16 mouse cellular contexts compared by ENCODE assay signal in genomic region chr13:89812169-89812568, GRCm38 (mm10).
"Had no signal": no experiment of that assay in that cellular context is flagged by ENCODE, and none has a peak within 500 bp of the region (broad histone marks: within the 10 kb centered on the region; RNA-seq: fewer than 3 reads in every experiment).

No protein-coding gene starts in this region.

- H3K9me3 ChIP-seq: midbrain, embryonic 13.5 days; midbrain, embryonic 15.5 days; neural tube, embryonic 12.5 days; stomach, embryonic 15.5 days had no signal

- H3K4me3 ChIP-seq: megakaryocyte, embryonic 14.5 days; midbrain, embryonic 13.5 days; midbrain, embryonic 15.5 days; neural tube, embryonic 12.5 days; stomach, embryonic 15.5 days had no signal

- H3K27me3 ChIP-seq: megakaryocyte, embryonic 14.5 days; midbrain, embryonic 13.5 days; midbrain, embryonic 15.5 days; neural tube, embryonic 12.5 days; stomach, embryonic 15.5 days had no signal

- ATAC-seq: midbrain, embryonic 13.5 days; midbrain, embryonic 15.5 days had no signal

- H3K36me3 ChIP-seq: midbrain, embryonic 13.5 days; midbrain, embryonic 15.5 days; neural tube, embryonic 12.5 days; stomach, embryonic 15.5 days had no signal

- H3K4me1 ChIP-seq: megakaryocyte, embryonic 14.5 days; midbrain, embryonic 13.5 days; midbrain, embryonic 15.5 days; neural tube, embryonic 12.5 days; stomach, embryonic 15.5 days had no signal

- DNase-seq: lung, adult 18-20 months; lung, embryonic 14.5 days; lung, postnatal 10 days; lung, postnatal 4 days; retina, postnatal 1 day; right cerebral cortex, adult 18-20 months; thymus, adult 2 months; thymus, postnatal 25 days; thymus, postnatal 4 days had no signal

- H3K9ac ChIP-seq: lung, embryonic 14.5 days; midbrain, embryonic 13.5 days; midbrain, embryonic 15.5 days; neural tube, embryonic 12.5 days; stomach, embryonic 15.5 days had no signal

- H3K27ac ChIP-seq: midbrain, embryonic 13.5 days; midbrain, embryonic 15.5 days; neural tube, embryonic 12.5 days; stomach, embryonic 15.5 days; stomach, postnatal 0 days had no signal

- H3K4me2 ChIP-seq: lung, embryonic 14.5 days; midbrain, embryonic 11.5 days; midbrain, embryonic 13.5 days; midbrain, embryonic 15.5 days; neural tube, embryonic 12.5 days; stomach, embryonic 15.5 days had no signal
